Mouse (Mus musculus): ENCODE measurements around the gene Slc37a1. TPM values are rescaled to one million over a fixed set of nuclear protein-coding genes. Genes with fewer than 3 reads are reported as not detected.

The Slc37a1 gene
- polyA plus RNA-seq, 1 experiment: 0.14 TPM

DNA sequence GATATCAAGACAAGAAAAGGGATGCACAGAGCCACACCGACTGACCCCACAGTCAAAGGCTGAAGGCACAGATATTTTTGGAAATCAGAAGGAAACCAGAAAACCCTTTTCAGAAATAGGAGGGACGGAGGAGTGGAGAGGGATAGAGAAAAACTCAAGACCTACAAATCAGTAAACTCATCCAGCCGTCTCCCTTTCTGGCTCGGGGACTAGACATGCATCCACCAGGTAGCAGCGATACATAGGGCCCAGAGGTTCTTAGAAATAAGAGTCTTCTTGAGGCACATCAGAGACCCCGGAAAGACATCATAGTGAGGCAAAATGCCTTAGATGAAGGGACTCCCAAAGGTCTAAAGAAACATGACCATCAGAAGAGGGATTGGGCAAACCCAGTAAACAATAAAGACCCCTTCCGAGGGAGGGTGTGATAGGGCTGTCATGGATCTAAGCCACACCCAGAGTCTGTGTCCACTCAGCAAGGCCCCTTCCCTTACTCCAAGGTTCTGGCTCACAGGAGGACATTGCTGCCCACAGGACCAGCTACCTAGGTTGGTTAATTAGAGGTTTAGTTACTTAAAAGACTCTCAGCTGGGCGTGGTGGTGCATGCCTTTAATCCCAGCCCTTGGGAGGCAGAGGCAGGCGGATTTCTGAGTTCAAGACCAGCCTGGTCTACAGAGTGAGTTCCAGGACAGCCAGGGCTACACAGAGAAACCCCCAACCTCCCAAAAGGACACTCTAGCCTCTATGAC is 14.0 kb upstream of the Slc37a1 start:
- no peaks in the 10 kb centered on the region for H3K79me3 ChIP-seq (ENCODE audit: low read depth)
- H3ac ChIP-seq (ENCODE audit: control insufficient read depth, insufficient read length, low read depth): no peak overlapping the region
- TF ChIP-seq CEBPB (IDR thresholded peaks at IDR 0.05; ENCODE audit: low read depth) (no peak), MAX (IDR thresholded peaks at IDR 0.05) (no peak), USF1 (IDR thresholded peaks at IDR 0.05; ENCODE audit: low read depth) (no peak), FOSL1 (IDR thresholded peaks at IDR 0.05; ENCODE audit: insufficient read depth, low read length, poor library complexity, severe bottlenecking) (no peak), CTCF (IDR thresholded peaks at IDR 0.05; ENCODE audit: control insufficient read depth, insufficient read depth, insufficient read length) (no peak), MYOD1 (IDR thresholded peaks at IDR 0.05; ENCODE audit: control insufficient read depth, insufficient read length, low read depth) (no peak), MYOG (IDR thresholded peaks at IDR 0.05; ENCODE audit: control insufficient read depth, extremely low read depth, insufficient read length) (no peak)
- peaks cover 9% of the 10 kb centered on the region for H3K27me3 ChIP-seq (ENCODE audit: control insufficient read depth, insufficient read depth, insufficient read length)
- H3K36me3 ChIP-seq (ENCODE audit: control insufficient read depth, insufficient read depth): no peaks in the 10 kb centered on the region
- H3K4me3 ChIP-seq (ENCODE audit: insufficient read depth, poor library complexity, severe bottlenecking): no peak overlapping the region
- H3K79me2 ChIP-seq (ENCODE audit: control insufficient read depth, insufficient read depth): no peaks in the 10 kb centered on the region

DNA sequence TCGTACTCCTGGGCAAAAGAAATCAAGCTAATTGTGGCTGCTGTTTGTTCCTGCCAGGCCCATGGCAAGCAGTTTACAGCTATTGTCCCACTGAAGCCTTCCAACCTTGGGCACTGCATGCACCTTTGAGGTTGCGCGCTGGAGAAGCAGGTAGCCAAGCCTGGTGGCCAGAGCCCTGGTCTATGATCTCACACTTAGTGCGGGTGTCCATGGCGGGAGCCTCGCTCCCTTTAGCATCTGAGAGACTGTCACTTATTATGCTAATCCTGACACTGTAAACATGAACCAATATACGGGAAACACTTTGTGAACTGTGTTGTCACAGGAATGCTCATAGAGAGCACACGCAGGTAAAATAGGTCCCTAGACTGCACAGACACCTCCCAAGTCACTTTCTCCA is 13.0 kb upstream of the Slc37a1 start:
- H3K79me3 ChIP-seq (ENCODE audit: low read depth): no peaks in the 10 kb centered on the region
- H3ac ChIP-seq (ENCODE audit: control insufficient read depth, insufficient read length, low read depth): no peak overlapping the region
- no peaks in the 10 kb centered on the region for H3K36me3 ChIP-seq (ENCODE audit: control insufficient read depth, insufficient read depth)
- H3K79me2 ChIP-seq (ENCODE audit: control insufficient read depth, insufficient read depth): no peaks in the 10 kb centered on the region
- TF ChIP-seq FOSL1 (IDR thresholded peaks at IDR 0.05; ENCODE audit: insufficient read depth, low read length, poor library complexity, severe bottlenecking) (no peak), MYOG (IDR thresholded peaks at IDR 0.05; ENCODE audit: control insufficient read depth, extremely low read depth, insufficient read length) (no peak), USF1 (IDR thresholded peaks at IDR 0.05; ENCODE audit: low read depth) (no peak), MAX (IDR thresholded peaks at IDR 0.05) (no peak), MYOD1 (IDR thresholded peaks at IDR 0.05; ENCODE audit: control insufficient read depth, insufficient read length, low read depth) (no peak), CTCF (IDR thresholded peaks at IDR 0.05; ENCODE audit: control insufficient read depth, insufficient read depth, insufficient read length) (no peak), CEBPB (IDR thresholded peaks at IDR 0.05; ENCODE audit: low read depth) (no peak)
- no peak overlapping the region for H3K4me3 ChIP-seq (ENCODE audit: insufficient read depth, poor library complexity, severe bottlenecking)
- peaks cover 5% of the 10 kb centered on the region for H3K27me3 ChIP-seq (ENCODE audit: control insufficient read depth, insufficient read depth, insufficient read length)

GRCm38 (mm10) chr17:31275181-31275580 is 11.4 kb upstream of the Slc37a1 start:
- TF ChIP-seq CTCF (IDR thresholded peaks at IDR 0.05; ENCODE audit: control insufficient read depth, insufficient read depth, insufficient read length): no peak
- TF ChIP-seq USF1 (IDR thresholded peaks at IDR 0.05; ENCODE audit: low read depth): no peak
- no peak for TF ChIP-seq FOSL1 (IDR thresholded peaks at IDR 0.05; ENCODE audit: insufficient read depth, low read length, poor library complexity, severe bottlenecking)
- H3K36me3 ChIP-seq (ENCODE audit: control insufficient read depth, insufficient read depth): no peaks in the 10 kb centered on the region

DNA sequence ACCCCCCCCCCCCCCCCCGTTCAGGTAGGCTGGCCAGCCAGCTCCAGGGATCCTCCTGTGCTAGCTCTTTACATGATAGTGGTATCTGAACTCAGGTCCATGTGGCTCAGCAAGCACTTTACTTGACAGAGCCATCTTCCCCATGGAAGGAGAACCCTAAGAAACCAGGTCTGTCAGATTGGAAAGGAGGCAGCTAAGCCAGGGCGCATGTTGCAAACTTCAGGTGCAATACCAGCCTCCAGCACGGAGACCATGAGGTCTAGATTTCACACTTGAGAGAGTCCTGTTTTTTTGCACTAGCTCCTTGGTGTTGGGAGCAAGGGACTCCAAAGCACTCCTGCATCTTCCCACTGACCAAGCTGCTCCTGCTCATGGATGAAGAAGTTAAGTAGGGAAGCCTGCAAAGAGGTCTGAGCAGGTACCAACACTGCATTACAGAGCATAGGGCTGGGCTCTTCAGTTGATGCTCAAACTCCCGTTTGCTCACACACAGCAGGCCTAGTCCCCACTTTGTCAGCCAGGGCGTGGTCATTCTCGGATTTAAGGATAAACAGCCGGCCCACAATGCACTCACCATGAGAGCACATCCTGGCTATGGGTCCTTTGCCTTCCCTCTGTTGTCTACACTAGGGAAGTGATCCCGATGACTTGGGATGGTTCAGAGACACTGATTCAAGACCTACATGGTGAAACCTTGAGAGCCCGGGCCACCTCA is 10.2 kb upstream of the Slc37a1 start:
- Histone ChIP-seq H3ac (ENCODE audit: control insufficient read depth, insufficient read length, low read depth) (no peak overlapping the region), H3K79me3 (ENCODE audit: low read depth) (no peaks in the 10 kb centered on the region), H3K79me2 (ENCODE audit: control insufficient read depth, insufficient read depth) (no peaks in the 10 kb centered on the region), H3K27me3 (ENCODE audit: control insufficient read depth, insufficient read depth, insufficient read length) (peaks cover 5% of the 10 kb centered on the region), H3K36me3 (ENCODE audit: control insufficient read depth, insufficient read depth) (no peaks in the 10 kb centered on the region), H3K4me3 (ENCODE audit: insufficient read depth, poor library complexity, severe bottlenecking) (no peak overlapping the region)
- no peak for TF ChIP-seq FOSL1 (IDR thresholded peaks at IDR 0.05; ENCODE audit: insufficient read depth, low read length, poor library complexity, severe bottlenecking)
- TF ChIP-seq USF1 (IDR thresholded peaks at IDR 0.05; ENCODE audit: low read depth): no peak
- no peak for TF ChIP-seq MYOG (IDR thresholded peaks at IDR 0.05; ENCODE audit: control insufficient read depth, extremely low read depth, insufficient read length)
- no peak for TF ChIP-seq MYOD1 (IDR thresholded peaks at IDR 0.05; ENCODE audit: control insufficient read depth, insufficient read length, low read depth)
- no peak for TF ChIP-seq CTCF (IDR thresholded peaks at IDR 0.05; ENCODE audit: control insufficient read depth, insufficient read depth, insufficient read length)
- no peak for TF ChIP-seq CEBPB (IDR thresholded peaks at IDR 0.05; ENCODE audit: low read depth)
- no peak for TF ChIP-seq MAX (IDR thresholded peaks at IDR 0.05)

More at GRCm38 (mm10) chr17:31275181-31275580, 11.4 kb upstream of the Slc37a1 start:
- Histone ChIP-seq H3K4me3 (ENCODE audit: insufficient read depth, poor library complexity, severe bottlenecking) (no peak overlapping the region), H3ac (ENCODE audit: control insufficient read depth, insufficient read length, low read depth) (no peak overlapping the region), H3K79me3 (ENCODE audit: low read depth) (no peaks in the 10 kb centered on the region), H3K79me2 (ENCODE audit: control insufficient read depth, insufficient read depth) (no peaks in the 10 kb centered on the region), H3K27me3 (ENCODE audit: control insufficient read depth, insufficient read depth, insufficient read length) (peaks cover 5% of the 10 kb centered on the region)

DNA sequence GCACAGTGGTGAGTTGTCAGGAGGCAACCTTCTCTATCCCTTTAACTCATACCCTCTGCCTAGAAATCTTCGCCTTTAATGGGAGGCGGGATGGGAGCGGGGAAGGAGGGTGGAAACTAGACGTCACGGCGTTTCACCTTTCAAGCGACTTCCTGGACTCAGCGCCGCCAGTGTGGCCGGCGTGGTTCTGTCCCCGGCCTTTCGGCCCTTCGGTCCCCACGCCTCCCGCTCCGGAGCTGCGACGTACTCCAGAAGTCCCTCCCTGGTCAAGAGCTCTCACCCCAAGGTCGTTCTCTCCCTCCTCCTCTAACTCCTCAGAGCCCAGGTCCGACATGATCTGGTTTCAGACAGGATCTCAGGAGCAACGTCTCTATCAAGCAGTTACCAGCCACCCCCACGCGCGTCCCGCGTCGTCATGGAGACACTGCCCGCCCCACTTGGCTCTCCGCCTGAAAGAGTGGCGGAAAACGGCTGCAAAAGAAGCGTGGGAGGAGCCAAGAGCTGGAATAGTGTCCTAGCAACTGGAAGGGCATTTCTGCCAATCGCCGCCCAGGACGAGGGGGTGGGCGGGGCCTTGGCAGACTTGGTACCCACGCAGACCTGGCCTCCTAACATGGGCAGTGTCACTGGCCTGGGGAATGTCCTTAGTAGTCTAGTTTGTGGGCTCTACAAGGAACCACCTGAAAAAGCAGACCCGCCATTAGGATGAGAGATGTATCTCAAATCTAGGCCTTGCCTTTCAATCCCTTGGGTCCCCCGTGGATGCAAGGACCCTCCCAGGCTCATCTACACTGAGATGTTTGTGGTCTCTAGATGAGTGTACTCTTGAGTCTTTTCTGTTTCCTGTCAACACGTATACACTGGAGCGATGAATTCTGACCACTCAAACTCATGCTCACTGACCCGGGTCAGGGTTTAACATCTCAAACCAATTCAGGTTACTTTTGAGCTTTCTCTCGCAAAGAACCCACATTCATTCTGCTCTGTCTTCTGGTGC is 9.4 kb upstream of the Slc37a1 start, which contains the start of gene Rsph1:
Gene Rsph1, minus strand, starts transcription at position 462 of the 997 bp plus-strand sequence.
- H3K36me3 ChIP-seq (ENCODE audit: control insufficient read depth, insufficient read depth): no peaks in the 10 kb centered on the region
- H3K4me3 ChIP-seq (ENCODE audit: insufficient read depth, poor library complexity, severe bottlenecking): no peak within 1 kb of the TSS
- no peak within 1 kb of the TSS for H3ac ChIP-seq (ENCODE audit: control insufficient read depth, insufficient read length, low read depth)
- TF ChIP-seq MAX (IDR thresholded peaks at IDR 0.05): no peak
- no peak for TF ChIP-seq CTCF (IDR thresholded peaks at IDR 0.05; ENCODE audit: control insufficient read depth, insufficient read depth, insufficient read length)
- no peak for TF ChIP-seq MYOD1 (IDR thresholded peaks at IDR 0.05; ENCODE audit: control insufficient read depth, insufficient read length, low read depth)
- no peak for TF ChIP-seq FOSL1 (IDR thresholded peaks at IDR 0.05; ENCODE audit: insufficient read depth, low read length, poor library complexity, severe bottlenecking)
- no peak for TF ChIP-seq MYOG (IDR thresholded peaks at IDR 0.05; ENCODE audit: control insufficient read depth, extremely low read depth, insufficient read length)
- TF ChIP-seq USF1 (IDR thresholded peaks at IDR 0.05; ENCODE audit: low read depth): no peak
- no peak for TF ChIP-seq CEBPB (IDR thresholded peaks at IDR 0.05; ENCODE audit: low read depth)
- no peaks in the 10 kb centered on the region for H3K79me2 ChIP-seq (ENCODE audit: control insufficient read depth, insufficient read depth)
- H3K27me3 ChIP-seq (ENCODE audit: control insufficient read depth, insufficient read depth, insufficient read length): peaks cover 5% of the 10 kb centered on the region
- no peaks in the 10 kb centered on the region for H3K79me3 ChIP-seq (ENCODE audit: low read depth)
